Mouse (Mus musculus) lung, embryonic 14.5 days (tissue): Measurements from ENCODE around the gene Btnl10. TPM values are rescaled to one million over a fixed set of nuclear protein-coding genes. Genes with fewer than 3 reads are reported as not detected.

Experiments
- ATAC-seq: fragments of 200-750 bp; cut with Nextera tagmentation; 2 replicates; pipeline ENCODE4 v1.8.0; 2017; ENCODE audit warnings: mild to moderate bottlenecking, moderate TSS enrichment, moderate library complexity; ENCODE audit not compliant: insufficient read depth
- DNase-seq: peaks from one replicate; pipeline ENCODE4 v3.0.0-alpha.2; 2015
- H3K27ac ChIP-seq: fragments of 300-500 bp; sonication (generic); 2 replicates; pipeline ENCODE4 v1.5.1; 2014; ENCODE audit warnings: low read depth, mild to moderate bottlenecking, moderate library complexity
- H3K27me3 ChIP-seq: fragments of 300-500 bp; sonication (generic); 2 replicates; pipeline ENCODE4 v1.6.1; 2014; ENCODE audit warnings: low read length, control low read depth; ENCODE audit not compliant: insufficient read depth
- H3K36me3 ChIP-seq: fragments of 300-500 bp; sonication (generic); 2 replicates; pipeline ENCODE4 v1.6.1; 2014; ENCODE audit warnings: control low read depth; ENCODE audit not compliant: insufficient read depth
- H3K4me1 ChIP-seq: fragments of 300-500 bp; sonication (generic); 2 replicates; pipeline ENCODE4 v1.6.1; 2014; ENCODE audit warnings: antibody characterized with exemption, control low read depth; ENCODE audit not compliant: insufficient read depth
- H3K4me2 ChIP-seq: fragments of 300-500 bp; sonication (generic); 2 replicates; pipeline ENCODE4 v1.6.1; 2014; ENCODE audit warnings: mild to moderate bottlenecking
- H3K4me3 ChIP-seq: fragments of 300-500 bp; sonication (generic); 2 replicates; pipeline ENCODE4 v1.5.1; 2014; ENCODE audit warnings: low read depth, low read length
- H3K9ac ChIP-seq: fragments of 300-500 bp; sonication (generic); 2 replicates; pipeline ENCODE4 v1.6.1; 2014
- H3K9me3 ChIP-seq: fragments of 300-500 bp; sonication (generic); 2 replicates; pipeline ENCODE4 v1.6.1; 2016; ENCODE audit warnings: low read depth, low read length, control low read depth
- CTCF ChIP-seq: IDR thresholded peaks from 2 replicates; pipeline ENCODE4 v1.5.1; 2016; ENCODE audit warnings: antibody characterized with exemption, low read depth
- WGBS: fragments of 180-500 bp; shearing (Covaris S2); extraction: QIAGEN DNeasy Blood & Tissue Kit; methylation state at CpG from one replicate; pipeline ENCODE4 v1.1.7; 2014; 5-methylcytosine and 5-hydroxymethylcytosine counted together
- polyA plus RNA-seq: library from polyadenylated mRNA; unstranded; fragments of >200 nt; fragmentation: Nextera tagmentation; extraction: Ambion mirVana; gene quantifications from 2 replicates; pipeline ENCODE4 v1.2.1, GENCODE M21; 2014

Btnl10 gene
- polyA plus RNA-seq, 1 experiment from 2014 or later: not detected

- Histone ChIP-seq H3K9me3 (no peaks in the 10 kb centered on the region), H3K36me3 (no peaks in the 10 kb centered on the region), H3K4me1 (no peaks in the 10 kb centered on the region), H3K27me3 (no peaks in the 10 kb centered on the region), H3K27ac (no peak overlapping the region), H3K4me2 (no peak overlapping the region), H3K4me3 (peak overlapping the region; percentile 8; the same call in 1 of the 2 replicates), H3K9ac (no peak overlapping the region)
- ATAC-seq: no peak
- no peak for DNase-seq
- WGBS: 68% methylated on average over 5 of the region's 5 CpGs
- no peak for TF ChIP-seq CTCF
Measured at GRCm38 (mm10) chr11:58918759-58919158, 1.1 kb downstream of the Btnl10 start.

- 75% methylated on average over 9 of the region's 9 CpGs for WGBS
- no peak for ATAC-seq
- no peaks in the 10 kb centered on the region for H3K36me3 ChIP-seq
- TF ChIP-seq CTCF: no peak
- H3K4me1 ChIP-seq: no peaks in the 10 kb centered on the region
- no peak overlapping the region for H3K4me2 ChIP-seq
- no peaks in the 10 kb centered on the region for H3K9me3 ChIP-seq
- DNase-seq: no peak
- H3K4me3 ChIP-seq: no peak overlapping the region
- H3K27ac ChIP-seq: no peak overlapping the region
- no peaks in the 10 kb centered on the region for H3K27me3 ChIP-seq
- H3K9ac ChIP-seq: no peak overlapping the region
Measured at GRCm38 (mm10) chr11:58922420-58922819, 4.7 kb downstream of the Btnl10 start.

DNA sequence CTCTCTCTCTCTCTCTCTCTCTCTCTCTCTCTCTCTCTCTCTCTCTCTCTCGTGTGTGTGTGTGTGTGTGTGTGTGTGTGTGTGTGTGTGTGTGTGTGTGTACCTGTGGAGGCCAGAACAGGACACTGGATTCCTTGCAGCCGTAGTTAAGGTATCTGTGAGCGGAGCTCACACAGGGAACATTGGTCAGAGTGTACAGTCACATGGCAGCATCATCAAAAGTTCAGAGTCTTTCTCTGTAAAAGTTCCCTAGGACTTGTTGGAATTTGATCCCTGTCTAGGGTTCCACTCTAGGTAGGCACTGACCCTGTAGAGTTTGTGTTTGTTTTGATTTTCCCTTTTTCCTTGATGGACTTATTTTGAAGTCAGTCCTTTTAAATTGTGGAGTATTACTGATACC lies 8.9 kb downstream of the Btnl10 start:
- ATAC-seq (no peak), DNase-seq (no peak)
- Histone ChIP-seq H3K4me1 (no peaks in the 10 kb centered on the region), H3K4me2 (no peak overlapping the region), H3K9me3 (no peaks in the 10 kb centered on the region), H3K27ac (no peak overlapping the region), H3K9ac (no peak overlapping the region), H3K27me3 (no peaks in the 10 kb centered on the region), H3K4me3 (no peak overlapping the region), H3K36me3 (peaks cover 6% of the 10 kb centered on the region)
- TF ChIP-seq CTCF: no peak
- 51% methylated on average over 3 of the region's 3 CpGs for WGBS

- Histone ChIP-seq H3K27ac (no peak overlapping the region), H3K4me3 (no peak overlapping the region), H3K9ac (no peak overlapping the region), H3K36me3 (peaks cover 10% of the 10 kb centered on the region), H3K4me2 (no peak overlapping the region), H3K9me3 (no peaks in the 10 kb centered on the region), H3K27me3 (no peaks in the 10 kb centered on the region), H3K4me1 (no peaks in the 10 kb centered on the region)
- TF ChIP-seq CTCF: no peak
- ATAC-seq (no peak), DNase-seq (no peak)
- 51% methylated on average over 2 of the region's 2 CpGs for WGBS
Measured at GRCm38 (mm10) chr11:58927053-58927452, 9.3 kb downstream of the Btnl10 start.

GRCm38 (mm10) chr11:58927790-58928651 lies 10.3 kb downstream of the Btnl10 start:
- H3K9me3 ChIP-seq: no peaks in the 10 kb centered on the region
- WGBS: 23% methylated on average over 20 of the region's 20 CpGs
- H3K27ac ChIP-seq: no peak overlapping the region

DNA sequence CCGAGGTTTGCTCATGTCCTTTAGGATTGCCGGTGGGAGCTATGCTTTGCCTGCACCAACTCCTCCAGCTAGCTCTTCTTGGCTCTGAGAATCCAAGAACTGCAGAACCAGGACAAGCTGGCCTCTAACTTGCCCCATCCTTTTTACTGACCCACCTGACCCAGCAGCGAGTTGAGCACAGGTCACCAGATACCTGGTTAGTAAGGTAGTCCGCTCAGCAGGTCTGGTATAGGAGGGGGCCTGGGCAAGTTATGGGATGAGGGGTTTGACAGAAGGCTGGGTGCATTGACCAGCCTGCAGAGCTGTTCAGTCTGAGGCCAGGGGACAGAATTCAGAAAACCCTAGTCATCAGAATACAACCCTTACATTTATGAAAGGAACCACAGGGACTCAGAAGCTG lies 11.3 kb downstream of the Btnl10 start:
- Histone ChIP-seq H3K4me3 (no peak overlapping the region), H3K36me3 (peaks cover 30% of the 10 kb centered on the region), H3K27me3 (no peaks in the 10 kb centered on the region), H3K9ac (no peak overlapping the region), H3K9me3 (no peaks in the 10 kb centered on the region), H3K4me2 (no peak overlapping the region), H3K4me1 (no peaks in the 10 kb centered on the region), H3K27ac (no peak overlapping the region)
- no peak for ATAC-seq
- no peak for TF ChIP-seq CTCF
- no peak for DNase-seq
- WGBS: 64% methylated on average over 4 of the region's 4 CpGs

More at GRCm38 (mm10) chr11:58927790-58928651, 10.3 kb downstream of the Btnl10 start:
- ATAC-seq (peak; percentile 72), DNase-seq (peak; percentile 82)
- Histone ChIP-seq H3K4me2 (peak overlapping the region; percentile 50), H3K36me3 (peaks cover 20% of the 10 kb centered on the region), H3K4me3 (peak overlapping the region; percentile 14; the same call in 1 of the 2 replicates), H3K4me1 (no peaks in the 10 kb centered on the region), H3K9ac (0 out of 2 replicates have a peak overlapping the region, but pooled peaks have one; percentile 10), H3K27me3 (no peaks in the 10 kb centered on the region)
- TF ChIP-seq CTCF: peak; percentile 84

- Histone ChIP-seq H3K4me1 (no peaks in the 10 kb centered on the region), H3K36me3 (peaks cover 35% of the 10 kb centered on the region), H3K9me3 (no peaks in the 10 kb centered on the region), H3K9ac (no peak overlapping the region), H3K27ac (peak overlapping the region; percentile 46; the same call in 1 of the 2 replicates), H3K4me2 (no peak overlapping the region), H3K27me3 (no peaks in the 10 kb centered on the region), H3K4me3 (no peak overlapping the region)
- DNase-seq: no peak
- 42% methylated on average over 3 of the region's 3 CpGs for WGBS
- no peak for ATAC-seq
- TF ChIP-seq CTCF: no peak
Measured at GRCm38 (mm10) chr11:58929641-58930040, 11.9 kb downstream of the Btnl10 start.
